Mouse (Mus musculus) intestine, postnatal 0 days (tissue): ENCODE measurements around the gene Ank. TPM values are rescaled to one million over a fixed set of nuclear protein-coding genes. Genes with fewer than 3 reads are reported as not detected.
A peak's percentile ranks its signal among the peaks of the same experiment; 100 is the strongest.

ENCODE experiments used
- ATAC-seq: fragments of 200-750 bp; cut with Nextera tagmentation; 2 replicates; pipeline ENCODE4 v1.8.0; 2017; ENCODE audit warnings: mild to moderate bottlenecking, moderate TSS enrichment, moderate library complexity
- H3K27ac ChIP-seq: fragments of 300-500 bp; sonication (generic); 2 replicates; pipeline ENCODE4 v1.5.1; 2014; ENCODE audit warnings: mild to moderate bottlenecking, low read depth, low read length, moderate library complexity
- H3K27me3 ChIP-seq: fragments of 300-500 bp; sonication (generic); replicated peaks from 2 replicates; pipeline ENCODE4 v1.6.1; 2014; ENCODE audit warnings: low read length, mixed read lengths; ENCODE audit not compliant: control insufficient read depth, insufficient read depth
- H3K36me3 ChIP-seq: fragments of 300-500 bp; sonication (generic); 2 replicates; pipeline ENCODE4 v1.6.1; 2014; ENCODE audit warnings: mild to moderate bottlenecking, moderate library complexity; ENCODE audit not compliant: control insufficient read depth, insufficient read depth
- H3K4me1 ChIP-seq: fragments of 300-500 bp; sonication (generic); replicated peaks from 2 replicates; pipeline ENCODE4 v1.6.1; 2014; ENCODE audit warnings: antibody characterized with exemption, low read length, mixed read lengths; ENCODE audit not compliant: control insufficient read depth, insufficient read depth
- H3K4me2 ChIP-seq: fragments of 300-500 bp; sonication (generic); replicated peaks from 2 replicates; pipeline ENCODE4 v1.6.1; 2014; ENCODE audit warnings: low read depth, mild to moderate bottlenecking, moderate library complexity
- H3K4me3 ChIP-seq: fragments of 300-500 bp; sonication (generic); 2 replicates; pipeline ENCODE4 v1.5.1; 2014; ENCODE audit warnings: low read depth, low read length
- H3K9ac ChIP-seq: fragments of 300-500 bp; sonication (generic); 2 replicates; pipeline ENCODE4 v1.6.1; 2014; ENCODE audit warnings: mild to moderate bottlenecking, low read depth, low read length
- H3K9me3 ChIP-seq: fragments of 300-500 bp; sonication (generic); 2 replicates; pipeline ENCODE4 v1.6.1; 2016; ENCODE audit warnings: mixed run types; ENCODE audit not compliant: control insufficient read depth
- CTCF ChIP-seq: sonication (generic); IDR thresholded peaks from 2 replicates; pipeline ENCODE4 v1.5.1; 2016; ENCODE audit warnings: low read depth, mild to moderate bottlenecking, control low read depth, antibody characterized with exemption, moderate library complexity
- WGBS: fragments of 180-500 bp; shearing (Covaris S2); extraction: QIAGEN DNeasy Blood & Tissue Kit; methylation state at CpG from one replicate; pipeline ENCODE4 v1.1.7; 2014; 5-methylcytosine and 5-hydroxymethylcytosine counted together
- microRNA-seq: library from miRNA; unstranded; fragments of <30 nt; microRNA quantifications from one replicate; pipeline ENCODE4, GENCODE M21; 2016
- polyA plus RNA-seq: library from polyadenylated mRNA; unstranded; fragments of >200 nt; fragmentation: Nextera tagmentation; extraction: Ambion mirVana; gene quantifications from 2 replicates; pipeline ENCODE4 v1.2.1, GENCODE M21; 2015

Gene Ank
- polyA plus RNA-seq, 1 experiment from 2014 or later, result 20.9 TPM

DNA sequence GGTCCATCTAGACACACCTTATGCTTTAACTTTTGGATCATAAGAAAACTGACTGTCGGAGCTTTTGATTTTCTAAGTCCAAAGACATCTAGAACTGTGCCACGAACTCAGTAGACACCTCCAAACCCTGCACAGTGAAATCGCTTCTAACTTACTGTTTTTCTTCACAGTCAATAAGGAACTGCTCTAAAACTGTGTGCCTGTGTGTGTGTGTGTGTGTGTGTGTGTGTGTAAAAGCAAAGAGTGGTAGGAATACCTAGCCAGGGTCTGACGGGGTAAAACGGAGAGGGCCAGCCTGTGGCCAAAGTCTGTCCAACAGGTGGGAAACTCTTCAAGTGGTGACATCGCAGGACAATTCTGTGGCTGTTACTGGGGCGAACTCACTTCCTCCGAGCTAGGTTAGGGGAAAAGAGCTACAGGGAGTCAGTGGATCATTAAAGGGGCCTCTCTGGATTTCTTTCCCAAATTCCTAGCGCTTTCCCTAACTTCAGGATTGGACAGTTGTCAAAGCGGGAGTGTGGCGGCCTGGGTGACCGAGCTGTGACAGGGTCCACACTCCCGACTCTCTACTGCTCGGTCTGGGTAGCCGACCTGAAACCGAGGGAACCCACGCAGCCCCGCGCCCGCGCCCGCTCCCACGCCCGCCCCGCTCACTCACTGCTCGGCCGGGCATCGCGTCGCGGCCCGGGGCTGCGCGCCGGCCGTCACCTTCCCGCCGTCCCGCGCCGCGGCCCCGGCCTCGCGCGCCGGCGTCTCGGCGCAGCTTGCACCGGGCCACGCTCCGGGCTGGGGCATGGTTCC is 163.5 kb downstream of the Ank start:
- Histone ChIP-seq H3K27ac (peak overlapping the region; percentile 81), H3K36me3 (peaks cover 3% of the 10 kb centered on the region; the same call in 1 of the 2 replicates), H3K4me2 (peak overlapping the region; percentile 84), H3K27me3 (no peaks in the 10 kb centered on the region), H3K4me1 (0 out of 2 replicates have a peak, but pooled peaks cover 2% of the 10 kb centered on the region), H3K4me3 (peak overlapping the region; percentile 99), H3K9me3 (no peaks in the 10 kb centered on the region), H3K9ac (peak overlapping the region; percentile 91)
- ATAC-seq, result peak; percentile 67; the same call in 1 of the 2 replicates
- 1% methylated on average over 49 of the region's 53 CpGs for WGBS
- no peak for TF ChIP-seq CTCF

DNA sequence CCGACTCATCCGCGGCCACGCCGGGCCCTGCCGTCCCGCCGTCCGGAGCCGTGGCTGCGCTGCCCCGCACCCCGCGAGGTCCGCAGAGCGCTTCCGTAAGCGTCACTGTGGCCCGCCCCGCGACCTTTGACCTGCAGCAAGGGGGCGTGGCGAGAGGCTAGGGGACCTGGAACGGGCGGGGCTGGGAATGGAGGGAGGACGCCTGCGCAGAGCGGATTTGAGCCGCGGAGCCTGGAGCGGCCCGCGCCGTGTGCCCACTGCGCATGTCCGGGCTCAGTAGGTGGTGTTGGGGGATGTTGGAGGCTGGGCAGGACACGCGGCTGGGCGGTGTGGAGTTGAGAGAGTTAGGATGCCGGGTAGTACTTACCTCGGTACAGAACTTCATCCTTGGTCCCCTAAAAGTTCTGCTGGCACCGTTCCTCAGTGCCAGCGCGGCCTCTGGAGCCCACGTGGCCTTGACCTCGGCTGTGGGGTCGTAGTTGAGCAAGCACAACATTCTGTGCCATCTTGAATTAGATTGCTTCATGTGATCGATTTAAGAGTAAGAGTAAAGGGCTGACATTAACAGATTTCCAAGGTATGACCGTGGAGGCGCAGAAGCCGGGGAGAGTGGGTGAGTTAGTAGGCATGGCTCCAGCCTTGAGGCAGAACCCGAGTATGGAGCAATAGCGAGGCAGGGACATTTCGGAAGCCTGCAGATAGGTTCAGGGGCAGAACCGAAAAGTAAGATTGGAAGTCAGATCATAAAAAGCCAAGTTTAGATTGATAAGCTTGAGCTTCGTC is 164.3 kb downstream of the Ank start, which contains the start of gene Otulin:
Otulin (minus strand) TSS at position 93 of the 783 bp plus-strand sequence.
- 5% methylated on average over 56 of the region's 56 CpGs for WGBS
- 0 out of 2 replicates have a peak, but pooled peaks cover 2% of the 10 kb centered on the region for H3K4me1 ChIP-seq

DNA sequence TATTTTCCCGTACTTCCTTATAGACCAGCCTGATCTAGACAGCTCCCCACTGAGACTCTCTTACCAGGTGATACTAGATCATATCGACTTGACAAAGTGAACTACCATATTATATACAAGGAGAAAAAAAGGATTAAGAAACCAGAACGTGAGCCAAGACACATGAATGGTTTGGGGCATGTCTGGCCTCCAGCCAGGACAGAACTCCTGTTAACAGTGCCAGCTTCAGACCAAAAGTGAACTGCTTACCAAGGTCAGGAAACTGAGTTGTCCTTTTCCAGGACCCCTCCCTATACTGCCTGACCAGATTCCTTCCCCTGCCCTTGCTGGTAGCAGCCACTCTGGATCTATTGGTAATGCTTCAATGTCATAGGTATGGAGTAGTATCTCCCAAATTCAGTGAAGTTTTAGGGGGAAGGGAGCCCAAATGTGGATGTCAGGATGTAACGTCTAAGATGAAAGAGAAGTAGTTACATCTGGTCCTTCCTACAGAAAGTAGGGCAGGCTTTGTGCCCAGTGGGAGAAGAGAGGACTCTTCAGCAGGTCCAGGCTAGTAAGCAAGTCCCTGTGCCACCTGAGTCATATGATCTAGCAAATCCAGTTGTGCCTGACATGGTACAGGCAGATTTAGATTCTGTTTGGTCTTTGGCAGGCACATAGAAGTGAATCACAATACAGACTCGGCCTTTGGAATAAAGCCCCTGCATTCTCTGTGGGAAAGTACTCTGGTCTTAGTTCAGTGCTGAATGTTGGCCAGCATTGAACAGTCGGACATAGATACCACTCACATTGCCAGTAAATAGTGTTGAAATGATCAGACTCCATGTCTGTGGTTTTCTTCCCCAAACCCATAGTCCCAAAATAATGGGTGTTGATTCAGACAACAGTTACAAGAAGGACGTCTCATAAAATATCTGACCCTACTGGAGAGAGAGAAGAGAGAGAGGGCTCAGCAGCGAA is 167.7 kb downstream of the Ank start:
- Histone ChIP-seq H3K4me2 (no peak overlapping the region), H3K36me3 (no peaks in the 10 kb centered on the region), H3K4me3 (no peak overlapping the region), H3K9ac (no peak overlapping the region), H3K9me3 (no peaks in the 10 kb centered on the region), H3K27ac (no peak overlapping the region), H3K4me1 (0 out of 2 replicates have a peak, but pooled peaks cover 2% of the 10 kb centered on the region), H3K27me3 (no peaks in the 10 kb centered on the region)
- ATAC-seq, result no peak
- WGBS, result 71% methylated on average over 8 of the region's 8 CpGs
- TF ChIP-seq CTCF, result no peak

More for the DNA sequence above, 164.3 kb downstream of the Ank start, which contains the start of gene Otulin:
- Histone ChIP-seq H3K4me3 (peak within 1 kb of the TSS; percentile 99), H3K36me3 (peaks cover under 1% of the 10 kb centered on the region; the same call in 1 of the 2 replicates), H3K9ac (peak within 1 kb of the TSS; percentile 91), H3K4me2 (peak within 1 kb of the TSS; percentile 84), H3K9me3 (no peaks in the 10 kb centered on the region), H3K27ac (peak within 1 kb of the TSS; percentile 81), H3K27me3 (no peaks in the 10 kb centered on the region)
- peak; percentile 19; the same call in 1 of the 2 replicates for TF ChIP-seq CTCF
- peak; percentile 96 for ATAC-seq

DNA sequence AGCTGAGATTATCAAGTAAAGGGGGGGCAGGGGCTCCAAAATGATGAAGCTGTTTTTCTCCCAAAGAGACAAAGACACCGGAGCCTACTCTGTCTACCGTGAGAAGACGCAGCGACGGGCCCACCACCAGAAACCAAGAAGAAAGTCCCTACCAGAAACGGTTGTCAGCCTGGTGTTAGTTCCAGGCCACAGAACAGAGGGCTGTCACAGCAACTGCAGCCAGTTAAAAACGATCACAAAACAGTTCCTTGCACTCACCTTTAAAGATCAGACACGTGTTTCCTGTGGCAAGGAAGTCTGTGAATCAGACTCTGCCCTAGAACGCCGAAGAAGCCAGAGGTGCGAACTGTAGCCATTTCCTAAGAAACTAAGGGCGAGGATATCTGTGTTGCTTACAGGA is 174.7 kb downstream of the Ank start:
- no peaks in the 10 kb centered on the region for H3K27me3 ChIP-seq
- H3K4me2 ChIP-seq, result no peak overlapping the region
- 47% methylated on average over 12 of the region's 12 CpGs for WGBS
- ATAC-seq, result no peak
- H3K4me1 ChIP-seq, result no peaks in the 10 kb centered on the region
- no peaks in the 10 kb centered on the region for H3K36me3 ChIP-seq
- no peaks in the 10 kb centered on the region for H3K9me3 ChIP-seq
- H3K9ac ChIP-seq, result no peak overlapping the region
- H3K4me3 ChIP-seq, result no peak overlapping the region
- no peak overlapping the region for H3K27ac ChIP-seq
- no peak for TF ChIP-seq CTCF

DNA sequence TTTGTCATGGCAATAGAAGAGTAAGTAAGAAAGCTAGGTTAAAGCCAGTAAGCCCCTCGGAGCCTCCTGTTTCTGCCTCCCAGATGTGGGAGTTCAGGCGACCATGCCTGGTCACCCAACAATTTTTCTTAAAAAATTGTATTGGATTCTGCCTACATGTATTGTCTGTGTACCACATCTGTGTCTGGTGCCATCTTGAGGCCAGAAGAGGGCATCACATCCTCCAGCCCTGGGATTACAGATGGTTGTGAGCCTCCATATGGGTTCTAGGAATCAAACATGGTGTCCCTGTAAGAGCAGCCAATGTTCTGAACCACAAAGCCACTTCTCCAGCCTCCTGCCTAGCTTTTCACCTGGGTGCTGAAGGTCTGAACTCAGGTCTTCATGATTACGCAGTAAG is 176.4 kb downstream of the Ank start:
- no peak for ATAC-seq
- Histone ChIP-seq H3K36me3 (no peaks in the 10 kb centered on the region), H3K4me1 (no peaks in the 10 kb centered on the region), H3K4me2 (no peak overlapping the region), H3K9me3 (no peaks in the 10 kb centered on the region), H3K27me3 (no peaks in the 10 kb centered on the region), H3K4me3 (no peak overlapping the region), H3K27ac (no peak overlapping the region), H3K9ac (no peak overlapping the region)
- 80% methylated on average over 3 of the region's 3 CpGs for WGBS
- TF ChIP-seq CTCF, result peak; percentile 79

Small RNA genes lying within 50 kb of the gene (microRNA-seq; reads per million reads assigned to microRNA genes)
- not detected for gene Mir7117

Other genes with a start within 250 kb of the Ank start
- 29.9 and 30.8 TPM in 2 replicates for gene Otulin, start 164.0 kb downstream of the Ank start, polyA plus RNA-seq
- 8.9 and 9.0 TPM in 2 replicates for gene Otulinl, start 214.9 kb downstream of the Ank start, polyA plus RNA-seq